Mouse (Mus musculus) limb, embryonic 10.5 days (tissue): ENCODE measurements around the gene Itpkb. TPM values are rescaled to one million over a fixed set of nuclear protein-coding genes. Genes with fewer than 3 reads are reported as not detected.
A peak's percentile ranks its signal among the peaks of the same experiment; 100 is the strongest.

ENCODE experiments used
- DNase-seq: peaks from one replicate; pipeline ENCODE4 v3.0.0-alpha.2; 2017; ENCODE audit warnings: low spot score
- H3K27ac ChIP-seq: fragments of 300-500 bp; sonication (generic); 2 replicates; pipeline ENCODE4 v1.5.1; 2016; ENCODE audit warnings: mild to moderate bottlenecking
- H3K27me3 ChIP-seq: fragments of 300-500 bp; sonication (generic); 2 replicates; pipeline ENCODE4 v1.6.1; 2016; ENCODE audit warnings: low read depth, mild to moderate bottlenecking; ENCODE audit not compliant: poor library complexity, severe bottlenecking
- H3K36me3 ChIP-seq: fragments of 300-500 bp; sonication (generic); 2 replicates; pipeline ENCODE4 v1.6.1; 2016; ENCODE audit warnings: mild to moderate bottlenecking, moderate library complexity
- H3K4me1 ChIP-seq: fragments of 300-500 bp; sonication (generic); 2 replicates; pipeline ENCODE4 v1.6.1; 2016
- H3K4me3 ChIP-seq: fragments of 300-500 bp; sonication (generic); 2 replicates; pipeline ENCODE4 v1.5.1; 2016; ENCODE audit warnings: mild to moderate bottlenecking, moderate library complexity
- H3K9me3 ChIP-seq: fragments of 300-500 bp; sonication (generic); replicated peaks from 2 replicates; pipeline ENCODE4 v1.6.1; 2016; ENCODE audit warnings: mild to moderate bottlenecking
- WGBS: fragments of 180-500 bp; shearing (Covaris S2); methylation state at CpG from one replicate; pipeline ENCODE4 v1.1.7; 2016; 5-methylcytosine and 5-hydroxymethylcytosine counted together
- polyA plus RNA-seq: library from polyadenylated mRNA; unstranded; fragments of >200 nt; fragmentation: Nextera tagmentation; extraction: Ambion mirVana; gene quantifications from 2 replicates; pipeline ENCODE4 v1.2.1, GENCODE M21; 2016

The Itpkb gene
- polyA plus RNA-seq, 1 experiment from 2014 or later = 10.1 TPM

GRCm38 (mm10) chr1:180319895-180320294, 10.4 kb upstream of the Itpkb start:
- Histone ChIP-seq H3K9me3 (no peaks in the 10 kb centered on the region), H3K27me3 (no peaks in the 10 kb centered on the region), H3K27ac (0 out of 2 replicates have a peak overlapping the region, but pooled peaks have one; percentile 16), H3K36me3 (no peaks in the 10 kb centered on the region), H3K4me1 (peaks cover 10% of the 10 kb centered on the region), H3K4me3 (no peak overlapping the region)
- peak; percentile 53 for DNase-seq
- 8% methylated on average over 10 of the region's 10 CpGs for WGBS

DNA sequence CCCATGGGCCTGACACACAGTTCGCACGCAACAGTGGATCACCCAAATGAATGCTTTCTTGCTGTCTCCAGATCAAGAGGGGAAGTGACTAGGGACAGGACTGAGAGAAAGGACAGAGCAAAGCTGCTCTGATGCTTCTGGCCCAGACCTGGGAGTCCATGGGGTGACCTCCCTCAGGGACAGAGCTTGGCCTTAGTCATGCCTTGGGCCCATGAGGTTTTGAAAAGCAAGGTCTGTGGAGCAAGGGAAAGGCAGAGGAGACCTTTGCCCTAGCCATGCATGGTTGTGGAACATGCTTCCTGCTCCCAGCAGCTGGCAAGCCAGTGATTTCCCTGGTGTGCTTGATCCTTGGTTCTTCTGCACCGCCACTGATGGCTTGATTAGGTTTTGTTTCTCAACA, 7.4 kb upstream of the Itpkb start:
- Histone ChIP-seq H3K4me1 (peaks cover 10% of the 10 kb centered on the region), H3K4me3 (no peak overlapping the region), H3K27me3 (no peaks in the 10 kb centered on the region), H3K9me3 (no peaks in the 10 kb centered on the region), H3K27ac (no peak overlapping the region), H3K36me3 (no peaks in the 10 kb centered on the region)
- DNase-seq = no peak
- WGBS = 92% methylated on average over 3 of the region's 3 CpGs

DNA sequence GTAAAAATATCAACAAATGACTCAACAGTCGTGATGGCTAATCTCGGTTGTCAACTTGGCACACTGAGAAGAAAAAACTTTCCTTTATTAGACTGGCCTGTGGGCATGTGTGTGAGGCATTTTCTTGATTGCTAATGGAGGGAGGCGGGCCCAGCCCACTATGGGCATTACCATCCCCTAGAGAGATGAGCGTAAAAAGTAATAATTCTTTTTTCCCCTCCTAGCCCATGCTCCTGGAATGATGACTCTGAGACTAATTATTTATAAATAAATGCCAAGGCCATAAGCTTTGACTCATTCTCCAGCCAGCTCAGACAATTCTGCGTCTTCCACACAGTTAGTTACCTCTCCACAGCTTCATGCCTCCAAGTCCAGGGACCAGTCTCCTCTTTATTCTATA, 6.8 kb upstream of the Itpkb start:
- DNase-seq = no peak
- 92% methylated on average over 5 of the region's 5 CpGs for WGBS
- Histone ChIP-seq H3K9me3 (no peaks in the 10 kb centered on the region), H3K4me1 (peaks cover 10% of the 10 kb centered on the region), H3K4me3 (no peak overlapping the region), H3K27ac (no peak overlapping the region), H3K36me3 (no peaks in the 10 kb centered on the region), H3K27me3 (no peaks in the 10 kb centered on the region)

- DNase-seq = no peak
- WGBS = 89% methylated on average over 4 of the region's 4 CpGs
- no peaks in the 10 kb centered on the region for H3K9me3 ChIP-seq
- no peaks in the 10 kb centered on the region for H3K36me3 ChIP-seq
- no peak overlapping the region for H3K4me3 ChIP-seq
- no peaks in the 10 kb centered on the region for H3K27me3 ChIP-seq
- H3K27ac ChIP-seq = no peak overlapping the region
- H3K4me1 ChIP-seq = peaks cover 17% of the 10 kb centered on the region
Observed at GRCm38 (mm10) chr1:180324271-180324670, 6.0 kb upstream of the Itpkb start.

- peak overlapping the region; percentile 79 for H3K4me3 ChIP-seq
- peaks cover 42% of the 10 kb centered on the region for H3K4me1 ChIP-seq
- peaks cover 22% of the 10 kb centered on the region for H3K27me3 ChIP-seq
- no peaks in the 10 kb centered on the region for H3K9me3 ChIP-seq
- DNase-seq = no peak
- H3K27ac ChIP-seq = peak overlapping the region; percentile 83
- WGBS = 24% methylated on average over 12 of the region's 12 CpGs
- H3K36me3 ChIP-seq = peaks cover 16% of the 10 kb centered on the region
Observed at GRCm38 (mm10) chr1:180328794-180329665, 1.3 kb upstream of the Itpkb start.

DNA sequence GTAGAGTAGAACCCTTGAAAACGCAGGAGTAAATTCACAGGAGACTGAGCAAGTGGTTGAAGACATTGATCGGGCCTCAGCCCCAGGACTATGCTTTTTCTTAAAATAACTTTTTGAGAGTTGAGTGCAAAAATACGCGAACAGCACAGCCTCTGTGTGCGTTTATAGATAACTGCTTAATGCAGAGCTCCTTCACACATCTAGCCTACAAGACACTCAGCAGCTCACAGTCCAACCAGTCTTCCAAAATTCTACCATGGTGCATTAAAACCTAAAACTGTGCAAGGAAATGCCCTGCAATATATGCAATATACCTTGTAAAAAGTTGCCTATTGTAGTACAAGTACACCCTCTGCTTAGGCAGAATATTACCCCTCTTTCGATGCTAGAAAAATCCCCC, 579 bp upstream of the Itpkb start:
- H3K27me3 ChIP-seq = peaks cover 29% of the 10 kb centered on the region
- peaks cover 23% of the 10 kb centered on the region for H3K36me3 ChIP-seq
- peak overlapping the region; percentile 83 for H3K27ac ChIP-seq
- DNase-seq = no peak
- H3K9me3 ChIP-seq = no peaks in the 10 kb centered on the region
- H3K4me3 ChIP-seq = peak overlapping the region; percentile 79
- 22% methylated on average over 6 of the region's 6 CpGs for WGBS
- peaks cover 49% of the 10 kb centered on the region for H3K4me1 ChIP-seq

GRCm38 (mm10) chr1:180330707-180331545, 641 bp downstream of the Itpkb start:
- Histone ChIP-seq H3K36me3 (peaks cover 33% of the 10 kb centered on the region), H3K27ac (peak overlapping the region; percentile 94), H3K27me3 (peaks cover 37% of the 10 kb centered on the region), H3K9me3 (no peaks in the 10 kb centered on the region), H3K4me3 (peak overlapping the region; percentile 79), H3K4me1 (peaks cover 59% of the 10 kb centered on the region)
- under 1% methylated on average over 58 of the region's 58 CpGs for WGBS
- DNase-seq = peak; percentile 79

DNA sequence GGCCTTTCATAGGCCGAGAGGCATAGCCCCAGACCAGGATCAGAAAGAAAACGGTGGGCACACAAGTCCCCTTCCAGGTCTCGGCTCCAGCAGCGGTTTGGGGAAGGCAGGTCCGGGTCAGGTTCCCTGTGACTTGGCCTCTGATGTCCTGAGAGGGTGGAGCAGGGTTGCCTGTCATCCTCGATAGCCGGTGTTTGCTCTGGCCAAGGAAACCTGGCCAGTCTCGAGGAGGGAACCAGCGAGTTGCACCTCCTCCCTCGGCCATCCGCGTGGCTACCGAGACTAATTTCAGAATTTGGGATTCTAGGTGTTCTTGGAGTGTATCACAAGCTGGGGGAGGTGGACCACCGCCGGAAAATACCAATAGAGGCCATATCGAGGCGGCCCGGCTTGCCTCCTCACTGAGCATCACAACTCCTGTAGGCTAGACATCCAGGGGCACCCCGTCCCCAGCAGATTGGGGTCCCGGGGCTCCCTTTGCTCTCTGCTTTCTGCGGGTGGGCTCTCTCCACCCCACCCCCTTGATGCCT, 1.3 kb downstream of the Itpkb start:
- WGBS = under 1% methylated on average over 21 of the region's 21 CpGs
- peak overlapping the region; percentile 94 for H3K27ac ChIP-seq
- H3K36me3 ChIP-seq = peaks cover 40% of the 10 kb centered on the region
- peaks cover 66% of the 10 kb centered on the region for H3K4me1 ChIP-seq
- peak; percentile 71 for DNase-seq
- no peaks in the 10 kb centered on the region for H3K9me3 ChIP-seq
- H3K27me3 ChIP-seq = peaks cover 37% of the 10 kb centered on the region
- H3K4me3 ChIP-seq = peak overlapping the region; percentile 79

DNA sequence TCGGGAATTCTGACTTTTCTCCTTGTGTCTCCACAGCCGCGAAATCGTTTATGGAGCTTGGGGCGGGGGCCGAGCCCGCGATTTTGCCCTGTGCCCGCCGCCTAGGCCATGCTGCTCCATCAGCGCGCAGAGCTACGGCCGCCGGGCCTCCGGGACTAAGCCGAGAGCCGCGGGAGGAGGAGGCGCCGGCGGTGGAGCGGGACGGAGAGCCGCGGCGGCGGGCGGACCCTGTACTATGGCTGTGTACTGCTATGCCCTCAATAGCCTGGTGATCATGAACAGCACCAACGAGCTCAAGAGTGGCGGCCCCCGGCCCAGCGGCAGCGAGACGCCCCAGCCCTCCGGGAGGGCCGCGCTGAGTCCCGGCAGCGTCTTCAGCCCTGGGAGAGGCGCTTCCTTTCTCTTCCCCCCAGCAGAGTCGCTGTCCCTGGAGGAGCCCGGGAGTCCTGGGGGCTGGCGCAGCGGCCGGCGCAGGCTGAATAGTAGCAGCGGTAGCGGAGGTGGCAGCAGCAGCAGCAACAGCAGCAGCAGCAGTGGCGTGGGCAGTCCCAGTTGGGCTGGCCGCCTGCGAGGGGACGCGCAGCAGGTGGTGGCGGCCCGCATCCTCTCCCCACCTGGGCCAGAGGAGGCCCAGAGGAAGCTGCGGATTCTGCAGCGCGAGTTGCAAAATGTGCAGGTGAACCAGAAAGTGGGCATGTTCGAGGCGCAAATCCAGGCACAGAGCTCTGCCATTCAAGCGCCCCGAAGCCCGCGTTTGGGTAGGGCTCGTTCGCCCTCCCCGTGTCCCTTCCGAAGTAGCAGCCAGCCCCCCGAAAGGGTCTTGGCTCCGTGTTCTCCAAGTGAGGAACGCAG, 2.0 kb downstream of the Itpkb start:
- DNase-seq = peak; percentile 68
- Histone ChIP-seq H3K4me3 (peak overlapping the region; percentile 79), H3K4me1 (peaks cover 67% of the 10 kb centered on the region), H3K27ac (peak overlapping the region; percentile 94), H3K9me3 (no peaks in the 10 kb centered on the region), H3K36me3 (peaks cover 42% of the 10 kb centered on the region), H3K27me3 (peaks cover 37% of the 10 kb centered on the region)
- under 1% methylated on average over 72 of the region's 72 CpGs for WGBS

GRCm38 (mm10) chr1:180332928-180333440, 2.7 kb downstream of the Itpkb start:
- peak overlapping the region; percentile 94; the same call in 1 of the 2 replicates for H3K27ac ChIP-seq
- H3K4me3 ChIP-seq = peak overlapping the region; percentile 79
- no peak for DNase-seq
- peaks cover 67% of the 10 kb centered on the region for H3K4me1 ChIP-seq
- peaks cover 42% of the 10 kb centered on the region for H3K36me3 ChIP-seq
- no peaks in the 10 kb centered on the region for H3K9me3 ChIP-seq
- WGBS = 17% methylated on average over 14 of the region's 14 CpGs
- H3K27me3 ChIP-seq = peaks cover 37% of the 10 kb centered on the region

GRCm38 (mm10) chr1:180333588-180333987, 3.3 kb downstream of the Itpkb start:
- no peaks in the 10 kb centered on the region for H3K9me3 ChIP-seq
- 36% methylated on average over 6 of the region's 6 CpGs for WGBS
- H3K27me3 ChIP-seq = peaks cover 37% of the 10 kb centered on the region
- peaks cover 44% of the 10 kb centered on the region for H3K36me3 ChIP-seq
- H3K4me1 ChIP-seq = peaks cover 67% of the 10 kb centered on the region
- no peak overlapping the region for H3K27ac ChIP-seq
- no peak for DNase-seq
- peak overlapping the region; percentile 79 for H3K4me3 ChIP-seq

- Histone ChIP-seq H3K4me3 (no peak overlapping the region), H3K4me1 (peaks cover 58% of the 10 kb centered on the region), H3K27ac (no peak overlapping the region), H3K9me3 (no peaks in the 10 kb centered on the region), H3K27me3 (peaks cover 37% of the 10 kb centered on the region), H3K36me3 (peaks cover 44% of the 10 kb centered on the region)
- WGBS = 92% methylated on average over 6 of the region's 6 CpGs
- DNase-seq = no peak
Observed at GRCm38 (mm10) chr1:180334541-180334940, 4.3 kb downstream of the Itpkb start.
